Mouse (Mus musculus) testis, adult 2 months (tissue): ENCODE measurements around the gene Cers1.

Experiments
- CTCF ChIP-seq: fragments of 200-500 bp; IDR thresholded peaks from 2 replicates; pipeline ENCODE4 v1.5.1; 2012; ENCODE audit warnings: low read depth, mild to moderate bottlenecking, inconsistent platforms, low read length, moderate library complexity; ENCODE audit not compliant: control insufficient read depth, insufficient read depth, insufficient replicate concordance
- POLR2A ChIP-seq: fragments of 200-500 bp; IDR thresholded peaks from 2 replicates; pipeline ENCODE4 v1.6.1; 2012; ENCODE audit warnings: low read depth, mild to moderate bottlenecking, inconsistent platforms, low read length, moderate library complexity; ENCODE audit not compliant: control insufficient read depth

DNA sequence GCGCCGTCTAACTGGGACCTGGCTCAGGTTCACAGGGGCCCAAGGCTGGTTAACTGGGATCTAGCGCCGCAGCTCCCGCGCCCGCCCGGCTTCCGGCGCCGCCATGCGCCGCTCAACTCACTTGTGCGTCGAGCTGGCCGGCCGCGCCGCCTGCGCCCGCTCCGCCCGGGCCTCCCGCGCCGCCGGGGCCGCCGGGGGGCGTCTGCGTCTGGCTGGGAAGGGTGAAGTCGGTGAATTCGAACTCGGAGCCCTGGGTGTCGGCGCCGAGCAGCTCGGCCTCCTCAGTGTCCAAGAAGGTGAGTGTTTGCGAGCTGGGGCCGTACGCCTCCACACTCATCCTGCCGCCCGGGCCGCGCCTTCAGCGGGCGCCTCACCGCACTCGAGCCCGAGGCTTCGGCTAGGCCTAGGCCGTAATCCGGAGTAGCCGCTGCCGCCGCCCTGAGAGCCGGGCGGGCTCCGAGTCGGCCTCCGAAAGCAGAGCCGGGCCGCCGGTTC lies 37.1 kb downstream of the Cers1 start:
- TF ChIP-seq CTCF = no peak
- TF ChIP-seq POLR2A = no peak
